Mouse (Mus musculus): ENCODE data around the gene Clasrp. TPM values are rescaled to one million over a fixed set of nuclear protein-coding genes. Genes with fewer than 3 reads are reported as not detected.

Clasrp gene
- total RNA-seq, 2 experiments from 2014 or later: 44.9 to 48.3 TPM

- ATAC-seq (replicated peaks; ENCODE audit: low FRiP score, low TSS enrichment, poor library complexity, severe bottlenecking): peak; percentile 51; the same call in 1 of the 2 replicates
Observed at GRCm38 (mm10) chr7:19543584-19543983, 60.7 kb downstream of the Clasrp start.

- ATAC-seq (replicated peaks; ENCODE audit: low FRiP score, low TSS enrichment, poor library complexity, severe bottlenecking): peak; percentile 21; the same call in 1 of the 2 replicates
Observed at GRCm38 (mm10) chr7:19542155-19542691, 62.1 kb downstream of the Clasrp start.

- no peak for ATAC-seq (replicated peaks; ENCODE audit: low FRiP score, low TSS enrichment, poor library complexity, severe bottlenecking)
Observed at GRCm38 (mm10) chr7:19541681-19542154, 62.6 kb downstream of the Clasrp start.

- ATAC-seq (replicated peaks; ENCODE audit: low FRiP score, low TSS enrichment, poor library complexity, severe bottlenecking): no peak
Observed at GRCm38 (mm10) chr7:19540771-19541566, 63.3 kb downstream of the Clasrp start.

- no peak for ATAC-seq (replicated peaks; ENCODE audit: low FRiP score, low TSS enrichment, poor library complexity, severe bottlenecking)
Observed at GRCm38 (mm10) chr7:19534676-19535075, 69.6 kb downstream of the Clasrp start.

GRCm38 (mm10) chr7:19532240-19532639 lies 72.0 kb downstream of the Clasrp start:
- no peak for ATAC-seq (replicated peaks; ENCODE audit: low FRiP score, low TSS enrichment, poor library complexity, severe bottlenecking)

GRCm38 (mm10) chr7:19531077-19531476 lies 73.2 kb downstream of the Clasrp start:
- peak; percentile 42 for ATAC-seq (replicated peaks; ENCODE audit: low FRiP score, low TSS enrichment, poor library complexity, severe bottlenecking)

Other genes with a start within 250 kb of the Clasrp start
- 17.2 and 36.6 TPM in 2 replicates for gene Cd3eap, start 245.0 kb downstream of the Clasrp start, total RNA-seq (2014; fragmentation: Nextera tagmentation)
- gene Cd3eap, start 245.0 kb downstream of the Clasrp start, total RNA-seq (2017): 34.9 and 47.7 TPM in 2 replicates
- gene Ppp1r13l, start 244.7 kb downstream of the Clasrp start, total RNA-seq (2014; fragmentation: Nextera tagmentation): 4.3 and 6.5 TPM in 2 replicates
- 0.30 TPM in 1 of 2 replicates, not detected in the other for gene Ppp1r13l, start 244.7 kb downstream of the Clasrp start, total RNA-seq (2017)
- 27.7 and 39.0 TPM in 2 replicates for gene Ercc2, start 222.5 kb downstream of the Clasrp start, total RNA-seq (2014; fragmentation: Nextera tagmentation)
- 18.7 and 21.2 TPM in 2 replicates for gene Ercc2, start 222.5 kb downstream of the Clasrp start, total RNA-seq (2017)
- gene Klc3, start 200.4 kb downstream of the Clasrp start, total RNA-seq (2014; fragmentation: Nextera tagmentation): not detected in 2 replicates
- 0.61 TPM in 1 of 2 replicates, not detected in the other for gene Klc3, start 200.4 kb downstream of the Clasrp start, total RNA-seq (2017)
- gene Ckm, start 199.7 kb downstream of the Clasrp start, total RNA-seq (2014; fragmentation: Nextera tagmentation): not detected in 2 replicates
- 0.80 TPM in 1 of 2 replicates, not detected in the other for gene Ckm, start 199.7 kb downstream of the Clasrp start, total RNA-seq (2017)
- gene Mark4, start 145.7 kb downstream of the Clasrp start, total RNA-seq (2014; fragmentation: Nextera tagmentation): 7.8 and 11.3 TPM in 2 replicates
- gene Mark4, start 145.7 kb downstream of the Clasrp start, total RNA-seq (2017): 3.0 and 3.1 TPM in 2 replicates
- gene Exoc3l2, start 141.2 kb downstream of the Clasrp start, total RNA-seq (2014; fragmentation: Nextera tagmentation): 1.7 and 2.3 TPM in 2 replicates
- gene Exoc3l2, start 141.2 kb downstream of the Clasrp start, total RNA-seq (2017): 1.0 and 1.5 TPM in 2 replicates
- gene Bloc1s3, start 96.1 kb downstream of the Clasrp start, total RNA-seq (2014; fragmentation: Nextera tagmentation): 3.4 and 3.6 TPM in 2 replicates
- 3.6 and 4.7 TPM in 2 replicates for gene Bloc1s3, start 96.1 kb downstream of the Clasrp start, total RNA-seq (2017)
- 89.3 and 96.3 TPM in 2 replicates for gene Trappc6a, start 96.1 kb downstream of the Clasrp start, total RNA-seq (2014; fragmentation: Nextera tagmentation)
- gene Trappc6a, start 96.1 kb downstream of the Clasrp start, total RNA-seq (2017): 22.6 and 23.6 TPM in 2 replicates
- 0.20 TPM in 1 of 2 replicates, not detected in the other for gene Nkpd1, start 86.6 kb downstream of the Clasrp start, total RNA-seq (2014; fragmentation: Nextera tagmentation)
- not detected in 2 replicates for gene Nkpd1, start 86.6 kb downstream of the Clasrp start, total RNA-seq (2017)
- gene Ppp1r37, start 41.4 kb downstream of the Clasrp start, total RNA-seq (2014; fragmentation: Nextera tagmentation): 27.7 and 37.2 TPM in 2 replicates
- gene Ppp1r37, start 41.4 kb downstream of the Clasrp start, total RNA-seq (2017): 14.6 and 14.7 TPM in 2 replicates
- gene Zfp296, start 27.2 kb downstream of the Clasrp start, total RNA-seq (2014; fragmentation: Nextera tagmentation): 0.47 and 4.2 TPM in 2 replicates
- 3.2 and 3.9 TPM in 2 replicates for gene Zfp296, start 27.2 kb downstream of the Clasrp start, total RNA-seq (2017)
- 60.3 and 70.0 TPM in 2 replicates for gene Gemin7, start 26.9 kb downstream of the Clasrp start, total RNA-seq (2014; fragmentation: Nextera tagmentation)
- 24.1 and 25.1 TPM in 2 replicates for gene Gemin7, start 26.9 kb downstream of the Clasrp start, total RNA-seq (2017)
- 3.8 TPM in 1 of 2 replicates, not detected in the other for gene Relb, start 25.0 kb upstream of the Clasrp start, total RNA-seq (2014; fragmentation: Nextera tagmentation)
- 0.47 and 0.69 TPM in 2 replicates for gene Relb, start 25.0 kb upstream of the Clasrp start, total RNA-seq (2017)
- gene Clptm1, start 60.5 kb upstream of the Clasrp start, total RNA-seq (2014; fragmentation: Nextera tagmentation): 45.9 and 70.1 TPM in 2 replicates
- 31.1 and 37.3 TPM in 2 replicates for gene Clptm1, start 60.5 kb upstream of the Clasrp start, total RNA-seq (2017)
- gene Apoc2, start 73.5 kb upstream of the Clasrp start, total RNA-seq (2014; fragmentation: Nextera tagmentation): not detected in 2 replicates
- gene Apoc2, start 73.5 kb upstream of the Clasrp start, total RNA-seq (2017): not detected in 2 replicates
- not detected in 2 replicates for gene Gm44805, start 76.9 kb upstream of the Clasrp start, total RNA-seq (2014; fragmentation: Nextera tagmentation)
- gene Gm44805, start 76.9 kb upstream of the Clasrp start, total RNA-seq (2017): not detected in 2 replicates
- gene Apoc4, start 77.0 kb upstream of the Clasrp start, total RNA-seq (2014; fragmentation: Nextera tagmentation): not detected in 2 replicates
- not detected in 2 replicates for gene Apoc4, start 77.0 kb upstream of the Clasrp start, total RNA-seq (2017)
- 2.3 and 3.6 TPM in 2 replicates for gene Apoc1, start 88.2 kb upstream of the Clasrp start, total RNA-seq (2014; fragmentation: Nextera tagmentation)
- gene Apoc1, start 88.2 kb upstream of the Clasrp start, total RNA-seq (2017): 15.4 TPM in 1 of 2 replicates, not detected in the other
- 113 and 140 TPM in 2 replicates for gene Apoe, start 94.7 kb upstream of the Clasrp start, total RNA-seq (2014; fragmentation: Nextera tagmentation)
- gene Apoe, start 94.7 kb upstream of the Clasrp start, total RNA-seq (2017): 556 and 867 TPM in 2 replicates
- 111 and 140 TPM in 2 replicates for gene Tomm40, start 111.0 kb upstream of the Clasrp start, total RNA-seq (2014; fragmentation: Nextera tagmentation)
- gene Tomm40, start 111.0 kb upstream of the Clasrp start, total RNA-seq (2017): 44.6 and 64.9 TPM in 2 replicates
- gene Nectin2, start 146.0 kb upstream of the Clasrp start, total RNA-seq (2014; fragmentation: Nextera tagmentation): 2.2 and 6.0 TPM in 2 replicates
- 3.9 and 12.3 TPM in 2 replicates for gene Nectin2, start 146.0 kb upstream of the Clasrp start, total RNA-seq (2017)
- 5.3 TPM in 1 of 2 replicates, not detected in the other for gene Bcam, start 166.5 kb upstream of the Clasrp start, total RNA-seq (2014; fragmentation: Nextera tagmentation)
- 0.08 TPM in 1 of 2 replicates, not detected in the other for gene Bcam, start 166.5 kb upstream of the Clasrp start, total RNA-seq (2017)
- not detected in 2 replicates for gene Cblc, start 192.3 kb upstream of the Clasrp start, total RNA-seq (2014; fragmentation: Nextera tagmentation)
- gene Cblc, start 192.3 kb upstream of the Clasrp start, total RNA-seq (2017): not detected in 2 replicates
- 3.3 TPM in 1 of 2 replicates, not detected in the other for gene Bcl3, start 218.3 kb upstream of the Clasrp start, total RNA-seq (2014; fragmentation: Nextera tagmentation)
- gene Bcl3, start 218.3 kb upstream of the Clasrp start, total RNA-seq (2017): 0.34 TPM in 1 of 2 replicates, not detected in the other
- gene Gm19345, start 247.5 kb upstream of the Clasrp start, total RNA-seq (2014; fragmentation: Nextera tagmentation): not detected in 2 replicates
- gene Gm19345, start 247.5 kb upstream of the Clasrp start, total RNA-seq (2017): not detected in 2 replicates